Mouse (Mus musculus) ES-E14 (cell line): ENCODE data around the gene Lamc2.

ENCODE experiments used
- HCFC1 ChIP-seq: IDR thresholded peaks from 2 replicates; pipeline ENCODE4 v1.6.1; 2012; ENCODE audit warnings: low read length, inconsistent platforms, borderline replicate concordance; ENCODE audit not compliant: insufficient read depth
- ZC3H11A ChIP-seq: IDR thresholded peaks from 2 replicates; pipeline ENCODE4 v1.6.1; 2012; ENCODE audit warnings: low read depth, mild to moderate bottlenecking, inconsistent platforms, low read length, borderline replicate concordance

- TF ChIP-seq ZC3H11A: no peak
- no peak for TF ChIP-seq HCFC1
Observed at GRCm38 (mm10) chr1:153168293-153168692, 18.0 kb downstream of the Lamc2 start.
